Mouse (Mus musculus): Measurements from ENCODE around the gene Cyth4.

Cyth4 gene

DNA sequence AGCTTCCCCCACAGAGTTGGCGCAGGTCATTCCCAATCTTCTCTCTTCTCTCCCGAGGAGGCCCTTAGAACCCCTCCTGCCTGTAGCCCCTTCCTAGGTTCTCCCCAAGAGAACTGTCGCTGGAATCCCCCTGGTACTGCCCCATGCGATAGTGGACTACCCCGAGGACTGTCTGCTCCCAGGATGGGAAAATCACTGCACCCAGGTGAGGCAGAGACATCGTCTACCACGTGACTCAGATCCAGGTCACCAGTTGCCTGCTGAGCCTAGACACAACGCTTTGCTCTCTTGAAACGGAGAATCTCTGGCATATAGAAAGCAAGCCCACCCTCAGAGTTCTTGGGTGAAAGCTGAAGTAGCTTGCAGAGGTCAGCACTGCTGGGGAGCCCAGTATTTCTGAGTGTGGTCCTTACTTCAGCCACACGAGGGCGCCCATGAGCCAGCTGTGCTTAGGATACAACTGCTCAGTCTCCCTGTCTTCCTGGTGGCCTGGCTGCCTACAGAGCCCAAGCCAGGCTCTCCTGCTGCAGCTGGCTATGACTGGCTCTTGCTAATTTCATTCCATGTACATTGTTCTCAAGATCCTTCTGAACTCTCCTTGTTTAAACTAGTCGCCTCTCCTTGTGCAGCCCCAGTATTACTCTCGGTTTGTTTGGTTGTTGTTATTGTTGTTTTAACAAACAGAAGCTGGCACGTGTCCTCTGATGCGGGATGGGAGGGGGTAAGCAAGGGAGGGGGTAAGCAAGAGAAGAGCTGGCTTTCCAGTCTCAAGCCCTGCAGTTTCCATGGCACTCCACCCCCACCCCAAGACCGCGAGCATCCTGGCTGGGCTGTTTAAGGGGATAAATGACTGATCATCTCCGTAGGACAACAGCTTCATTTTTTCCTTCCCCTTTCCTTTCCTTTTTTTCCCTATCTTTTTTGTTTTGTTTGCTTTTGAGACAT is 9.5 kb upstream of the Cyth4 start:
- DNase-seq (ENCODE audit: low read depth) = peak; percentile 87

DNA sequence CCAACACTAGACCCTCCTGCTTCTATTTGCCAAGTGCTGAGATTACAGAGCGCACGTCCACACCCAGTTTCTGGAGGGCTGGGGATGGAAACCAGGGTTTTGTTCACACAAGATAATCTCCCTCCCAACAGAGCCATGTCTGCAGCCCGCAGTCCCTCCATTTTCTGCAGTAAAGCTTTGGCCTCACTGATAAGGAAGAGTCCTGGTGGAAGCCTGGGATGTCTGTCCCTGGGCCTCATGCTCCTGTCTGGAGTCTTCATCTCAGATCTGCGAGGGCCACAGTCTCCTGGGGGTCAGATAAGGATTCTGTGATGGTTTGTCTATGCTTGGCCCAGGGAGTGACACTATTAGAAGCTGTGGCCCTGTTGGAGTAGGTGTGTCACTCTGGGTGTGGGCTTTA is 8.8 kb upstream of the Cyth4 start:
- no peak for DNase-seq (ENCODE audit: low read depth)

DNA sequence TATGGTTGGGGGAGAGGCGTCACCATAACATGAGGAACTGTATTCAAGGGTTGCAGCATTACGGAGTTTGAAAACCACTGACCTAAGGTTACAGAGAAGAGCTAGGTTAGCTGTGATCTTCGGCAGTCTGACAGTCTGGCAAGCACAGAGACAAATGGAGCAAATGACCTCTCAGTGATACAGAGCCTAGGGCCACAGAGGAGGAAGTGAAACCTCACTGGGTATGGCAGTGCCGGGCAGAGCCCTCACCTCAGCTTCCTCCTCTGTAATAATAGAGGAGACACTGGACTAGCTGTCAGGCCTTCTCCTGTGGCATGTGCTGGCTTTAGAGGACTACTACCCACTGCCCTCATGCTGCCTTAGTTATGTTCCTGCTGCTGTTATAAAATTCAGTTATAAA is 7.9 kb upstream of the Cyth4 start:
- DNase-seq (ENCODE audit: low read depth) = no peak

DNA sequence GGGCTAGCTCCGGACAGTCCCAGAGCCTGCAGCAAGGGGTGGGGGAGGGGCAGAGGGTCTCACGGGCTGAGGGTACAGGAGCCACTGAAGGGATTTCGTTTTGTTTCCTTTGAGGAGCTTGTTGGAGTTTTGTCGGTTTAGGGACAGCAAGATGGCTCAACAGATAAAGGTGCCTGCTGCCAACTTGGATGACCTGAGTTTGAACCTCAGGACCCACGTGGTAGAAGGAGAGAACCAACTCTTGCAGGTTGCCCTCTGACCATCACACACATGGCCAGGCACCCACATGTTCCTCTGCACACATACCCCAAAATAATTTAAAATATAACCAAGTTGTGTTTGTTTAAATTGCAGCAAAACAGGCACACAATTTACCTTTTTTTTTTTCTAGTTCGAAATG is 6.9 kb upstream of the Cyth4 start:
- DNase-seq (ENCODE audit: low read depth) = no peak

DNA sequence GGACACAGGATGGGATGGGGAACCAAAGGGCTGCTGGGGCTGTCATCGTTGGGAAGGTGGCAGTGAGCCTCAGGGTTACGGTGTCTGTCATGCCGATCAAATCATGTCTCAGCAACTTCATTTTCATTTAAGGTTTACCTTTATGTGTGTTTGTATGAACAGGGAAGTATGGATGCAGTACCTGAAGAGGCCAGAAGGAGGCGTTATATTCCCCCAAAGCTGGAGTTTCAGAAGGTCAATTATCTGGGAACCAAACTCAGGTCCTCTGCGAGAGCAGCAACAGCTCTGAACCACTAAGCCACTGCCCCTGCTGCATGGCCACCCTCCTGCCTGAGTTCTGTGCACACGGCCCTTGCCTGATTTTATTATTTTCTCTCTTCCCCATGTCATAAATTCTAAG is 6.1 kb upstream of the Cyth4 start:
- no peak for DNase-seq (ENCODE audit: low read depth)

DNA sequence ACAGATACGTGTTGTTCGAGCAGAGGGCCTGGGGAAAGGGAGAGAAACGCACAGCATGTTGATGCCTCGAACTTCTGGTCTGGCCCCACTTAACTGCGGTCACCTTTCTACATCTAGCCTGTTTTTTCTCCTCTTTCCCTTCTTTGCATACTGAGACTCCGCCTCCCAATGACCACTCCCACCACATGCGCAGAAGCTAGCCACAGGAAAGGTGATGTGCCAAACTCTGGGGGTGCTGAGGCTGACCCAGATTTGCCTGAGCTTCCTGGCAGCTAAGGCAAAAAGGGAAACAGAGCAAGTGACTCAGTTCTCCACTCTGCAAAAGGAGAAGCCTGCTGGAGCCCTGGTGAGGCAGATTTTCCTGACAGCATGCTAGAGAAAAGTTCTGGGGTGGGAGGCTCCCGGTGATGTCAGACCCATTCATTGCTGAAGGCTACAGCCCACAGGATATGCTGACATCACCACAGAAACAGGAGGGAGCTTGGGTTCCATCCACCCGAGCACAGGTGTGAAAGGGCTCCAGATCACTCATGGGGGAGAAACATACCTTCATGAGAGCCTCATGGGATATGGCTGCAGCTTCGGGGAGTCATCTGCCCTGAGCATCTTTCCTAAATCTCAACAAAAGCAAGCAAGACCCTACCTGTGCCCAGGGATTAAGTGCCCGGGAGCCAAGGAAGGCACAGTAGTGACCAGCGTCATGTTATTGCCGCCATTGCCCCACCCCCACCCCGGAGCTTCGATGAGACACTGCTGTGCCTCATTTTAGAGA is 5.0 kb upstream of the Cyth4 start:
- no peak for DNase-seq (ENCODE audit: low read depth)

DNA sequence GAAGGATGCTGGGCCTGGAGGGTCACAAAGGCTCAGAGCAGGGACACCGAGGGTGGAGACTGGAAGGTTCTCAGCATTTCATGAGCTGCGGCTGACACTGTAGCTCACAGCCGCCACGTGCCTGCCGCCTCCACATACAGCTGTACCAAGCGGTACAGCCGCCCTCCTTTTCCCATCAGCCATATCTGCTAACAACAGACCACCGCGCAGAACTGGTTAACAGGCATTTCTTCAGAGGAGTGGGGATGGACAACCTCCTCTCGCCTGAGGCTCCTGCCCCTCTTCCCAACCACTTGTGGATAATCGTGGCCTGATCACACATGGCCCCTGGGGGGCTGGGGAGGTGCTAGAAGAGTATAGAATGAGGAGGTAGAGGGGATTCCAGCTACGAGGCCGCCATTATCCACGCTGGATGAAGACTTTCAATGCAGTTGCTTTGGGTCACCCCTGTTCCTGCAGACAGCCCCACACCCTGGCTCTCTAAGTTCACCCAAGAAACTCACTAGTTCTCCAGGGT is 4.3 kb upstream of the Cyth4 start:
- no peak for DNase-seq (ENCODE audit: low read depth)

DNA sequence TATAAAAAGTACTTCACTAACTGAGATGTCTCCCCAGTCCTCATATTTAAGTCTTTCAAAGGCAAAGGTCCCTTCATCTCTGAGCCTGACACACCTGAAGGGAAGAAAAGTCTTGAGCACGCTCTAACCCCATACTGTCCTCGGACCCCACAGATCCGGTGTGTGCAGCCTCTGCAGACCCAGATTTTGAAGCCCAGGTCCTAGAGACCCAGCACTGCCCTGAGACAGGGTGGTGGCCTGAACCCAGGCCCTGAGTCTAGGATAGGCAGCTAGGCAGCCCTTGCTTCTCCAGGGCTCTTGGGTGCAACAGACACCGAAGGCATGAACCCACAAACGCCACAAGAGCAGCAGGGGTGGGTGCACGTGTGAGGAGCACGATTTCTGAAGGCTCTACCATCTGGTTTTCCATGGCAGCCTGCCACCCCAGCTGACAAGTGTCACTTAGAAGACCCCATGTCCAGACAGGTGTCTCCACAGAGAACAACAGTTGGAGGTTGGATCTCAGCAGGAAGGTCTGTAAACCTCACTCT is 2.9 kb upstream of the Cyth4 start:
- DNase-seq (ENCODE audit: low read depth) = no peak

DNA sequence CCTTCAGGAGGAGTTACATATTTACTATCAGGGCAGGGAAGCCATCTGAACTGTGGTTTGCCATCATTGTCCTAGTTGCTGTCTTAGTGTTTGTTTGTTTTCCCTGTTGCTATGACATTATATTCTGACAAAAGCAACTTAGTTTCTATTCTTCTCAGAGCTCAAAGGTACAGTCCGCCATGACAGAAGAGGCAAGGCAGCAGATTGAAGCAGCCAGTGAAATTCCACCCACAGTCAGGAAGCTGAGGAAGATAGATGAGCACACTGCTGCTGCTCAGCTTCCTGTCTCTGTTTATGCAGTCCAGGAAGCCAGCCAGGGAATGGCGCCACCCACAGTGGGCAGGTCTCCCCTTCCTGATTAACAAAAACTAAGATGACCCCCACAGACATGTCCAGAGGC is 2.0 kb upstream of the Cyth4 start:
- DNase-seq (ENCODE audit: low read depth) = no peak

DNA sequence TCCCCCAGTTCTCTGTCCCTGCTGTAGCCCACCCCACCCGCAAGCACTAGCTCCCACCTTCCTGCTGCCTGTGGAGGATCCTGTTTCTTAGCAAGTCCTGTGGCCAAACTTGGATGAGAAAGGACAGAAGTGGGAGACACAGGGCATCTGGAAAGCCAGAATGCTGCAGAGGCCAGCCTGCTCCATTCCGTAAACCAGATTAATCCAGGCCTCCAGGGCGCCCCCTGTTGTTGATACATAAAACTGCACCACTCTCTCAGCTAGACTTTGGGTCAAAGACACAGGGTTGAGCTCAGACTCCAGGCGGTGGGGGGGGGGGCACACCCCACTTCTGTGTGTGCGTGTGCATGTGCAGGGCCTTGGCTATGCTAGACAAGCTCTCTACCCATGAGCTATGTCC is 1.4 kb upstream of the Cyth4 start:
- no peak for DNase-seq (ENCODE audit: low read depth)

DNA sequence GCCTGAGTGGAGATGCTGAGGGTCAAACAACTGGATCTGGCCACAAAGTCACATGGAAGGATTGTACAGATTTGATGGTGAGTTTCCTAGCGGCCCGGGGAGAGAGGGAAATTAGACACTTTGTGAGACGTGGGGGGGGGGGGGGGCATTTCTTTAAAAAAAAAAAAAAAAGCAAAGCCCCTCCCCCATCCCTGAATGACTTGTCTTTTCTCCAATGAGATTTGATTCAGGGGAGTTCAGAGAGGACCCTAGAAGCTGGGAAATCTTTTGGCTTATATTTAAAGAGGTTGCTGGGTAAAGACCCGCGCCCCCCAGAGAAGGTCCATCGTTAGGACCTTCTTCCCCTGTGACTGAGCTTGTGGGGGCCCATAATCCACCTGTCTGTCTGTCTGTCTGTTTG is 343 bp upstream of the Cyth4 start:
- no peak for DNase-seq (ENCODE audit: low read depth)

DNA sequence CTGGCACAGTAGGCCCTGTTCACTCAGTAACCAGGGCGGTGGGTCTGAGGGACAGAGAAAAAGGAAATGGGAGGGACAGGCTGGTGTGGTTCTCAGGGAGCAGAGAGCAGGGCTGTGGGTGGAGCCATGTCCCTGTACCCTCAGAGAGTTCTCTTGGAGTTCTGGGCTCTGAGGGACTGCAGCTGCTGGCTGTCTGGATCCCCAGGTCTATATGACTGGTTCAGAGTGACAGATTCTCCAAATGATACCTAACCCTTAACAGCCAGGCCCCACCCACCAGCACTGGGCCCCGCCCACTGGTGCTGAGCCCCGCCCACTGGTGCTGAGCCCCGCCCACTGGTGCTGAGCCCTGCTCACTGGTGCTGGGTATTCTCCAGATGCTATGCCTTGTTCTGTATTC is 882 bp downstream of the Cyth4 start:
- DNase-seq (ENCODE audit: low read depth) = no peak

DNA sequence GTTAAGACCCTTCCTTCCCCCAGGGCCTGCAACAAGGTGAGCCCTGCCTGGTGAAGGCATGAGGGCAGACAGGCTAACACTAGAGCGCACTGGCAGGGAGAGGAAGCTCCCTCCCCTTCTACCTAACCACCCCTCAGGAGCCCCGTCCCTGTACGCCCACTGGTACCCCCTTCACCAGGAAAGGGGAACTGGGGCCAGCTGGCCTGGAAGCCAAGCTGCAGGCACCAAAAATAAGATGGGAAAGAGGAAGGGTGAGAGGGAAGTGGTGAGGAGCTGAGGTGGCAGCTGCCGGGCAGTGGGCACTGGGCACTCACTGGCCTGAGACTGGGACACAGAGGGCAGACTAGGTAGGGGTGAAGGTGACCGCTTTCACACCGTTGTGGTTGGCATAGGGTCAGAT is 2.3 kb downstream of the Cyth4 start:
- no peak for DNase-seq (ENCODE audit: low read depth)

DNA sequence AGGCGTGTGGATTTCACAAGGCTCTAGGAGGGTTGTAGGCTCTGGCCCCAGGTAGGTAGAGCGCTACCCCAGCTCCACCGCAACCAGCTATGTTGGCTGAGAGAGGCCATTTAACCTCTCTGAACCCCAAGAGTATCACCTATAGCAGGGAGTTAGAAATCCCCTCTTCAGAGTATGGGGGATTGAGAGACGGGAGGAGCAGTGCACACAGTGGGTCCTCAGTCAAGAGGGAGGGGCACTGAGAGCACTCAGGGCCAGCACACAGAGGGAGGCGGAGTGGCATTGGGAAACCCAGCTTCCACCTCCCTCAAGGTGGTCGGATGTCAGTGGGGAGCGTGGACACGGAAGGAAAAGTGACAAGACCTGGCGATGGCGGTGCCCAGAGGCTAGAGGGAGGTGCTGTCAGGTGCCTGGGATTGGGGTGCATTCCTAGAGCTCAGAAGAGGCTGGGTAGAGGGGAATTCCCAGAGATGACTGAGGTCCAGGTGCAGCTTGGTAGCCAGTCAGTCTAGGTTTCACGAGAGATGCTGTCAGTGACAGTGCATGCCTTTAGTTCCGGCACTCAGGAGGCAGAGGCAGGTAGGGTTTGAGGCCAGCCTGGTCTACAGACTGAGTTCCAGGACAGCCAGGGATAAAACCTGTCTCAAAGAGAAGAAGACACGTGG is 2.8 kb downstream of the Cyth4 start:
- DNase-seq (ENCODE audit: low read depth) = no peak

DNA sequence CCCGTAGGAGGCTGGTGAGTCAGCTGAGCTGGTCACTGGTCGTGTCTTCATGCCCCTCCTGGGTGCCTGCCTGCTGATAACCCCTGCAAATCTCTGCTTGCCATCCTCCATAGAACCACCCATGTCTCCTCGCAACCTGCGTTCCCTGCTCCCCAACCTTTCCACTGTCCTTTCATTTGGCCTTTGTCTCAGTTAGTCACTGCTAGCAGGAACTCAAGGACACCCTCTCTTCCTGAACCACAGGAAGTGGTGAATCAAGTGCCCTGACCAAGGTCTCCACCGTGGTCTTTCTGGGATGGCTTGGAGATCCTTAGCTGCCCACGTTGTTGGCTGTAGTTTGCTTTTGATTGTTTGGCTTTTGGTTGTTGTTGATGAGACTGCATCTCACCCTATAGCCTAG is 4.3 kb downstream of the Cyth4 start:
- no peak for DNase-seq (ENCODE audit: low read depth)

DNA sequence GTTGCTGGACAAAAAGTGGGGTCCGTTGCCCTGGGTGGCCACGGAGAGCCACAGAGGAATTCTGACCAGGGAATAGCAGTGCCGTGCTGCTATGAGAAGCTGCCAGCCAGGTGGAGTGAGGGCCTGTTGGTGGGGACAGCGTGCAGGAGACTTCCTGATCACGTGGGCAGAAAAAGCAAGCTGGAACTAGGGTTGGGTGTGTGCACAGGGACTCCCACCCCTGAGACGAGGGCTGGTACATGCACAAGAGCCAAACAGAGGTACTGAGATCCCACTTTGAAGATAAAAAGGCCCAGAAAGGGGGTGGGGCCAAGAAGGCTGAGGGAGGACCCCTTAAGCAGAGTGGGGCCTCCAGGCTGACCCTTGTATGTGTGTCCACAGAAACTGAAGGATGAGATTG is 7.4 kb downstream of the Cyth4 start:
- no peak for DNase-seq (ENCODE audit: low read depth)

DNA sequence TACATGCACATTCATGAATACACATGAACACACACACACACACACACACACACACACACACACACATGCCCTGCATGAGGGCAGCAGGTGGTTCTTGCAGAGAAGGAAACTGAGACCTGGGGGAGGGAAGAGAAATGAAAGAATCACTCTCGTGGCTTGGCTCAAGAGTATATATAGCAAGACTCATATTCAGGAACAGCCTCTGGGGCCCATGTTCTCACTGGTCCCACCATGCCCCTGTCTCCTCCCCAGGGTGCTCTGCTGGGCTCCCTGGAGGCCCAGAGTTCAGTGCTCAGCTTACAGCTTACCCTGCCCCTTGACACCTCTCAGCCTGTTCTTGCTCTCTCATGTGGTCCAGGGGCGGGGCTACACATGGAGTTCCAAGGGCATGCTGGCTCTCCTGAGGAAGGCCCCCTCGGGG is 8.5 kb downstream of the Cyth4 start:
- no peak for DNase-seq (ENCODE audit: low read depth)

DNA sequence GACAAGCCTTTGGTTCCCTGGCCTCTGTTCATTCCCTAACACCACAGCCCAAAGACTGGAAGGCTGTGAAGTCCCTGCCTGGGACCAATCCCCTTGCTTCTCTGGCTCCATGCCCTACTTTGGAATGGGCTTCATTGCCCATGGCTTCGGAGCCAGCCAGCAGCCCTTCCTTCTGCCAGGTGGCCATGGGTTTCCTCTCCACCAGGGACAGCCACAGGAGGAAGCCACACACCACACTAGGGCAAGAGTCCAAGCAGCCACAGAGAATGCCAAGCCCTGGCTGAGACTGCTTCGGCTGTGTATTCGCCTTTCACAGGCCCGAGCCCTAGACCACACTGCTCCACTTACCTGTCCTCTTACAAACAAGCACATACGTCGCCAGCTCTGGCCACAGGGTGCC is 9.2 kb downstream of the Cyth4 start:
- no peak for DNase-seq (ENCODE audit: low read depth)

DNA sequence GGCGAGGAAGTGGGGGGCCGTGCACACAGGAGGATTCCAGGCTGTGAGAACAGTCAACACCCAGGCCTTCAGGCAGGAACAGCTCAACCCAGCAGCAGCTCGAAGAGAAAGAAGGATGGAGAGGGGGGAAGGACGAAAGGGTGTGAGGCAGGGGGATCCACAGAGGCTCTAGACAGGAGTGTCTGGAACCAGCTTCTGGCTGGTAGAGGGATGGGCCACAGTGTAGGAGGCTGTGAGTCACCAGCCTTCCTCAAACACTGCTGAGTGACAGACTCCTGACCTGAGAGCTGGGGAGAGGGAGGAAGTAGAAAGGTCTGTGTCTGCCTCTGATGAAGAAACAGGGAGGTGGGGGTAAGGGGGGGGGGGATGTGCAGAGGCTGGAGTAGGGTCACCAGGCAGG is 10.6 kb downstream of the Cyth4 start:
- peak; percentile 28 for DNase-seq (ENCODE audit: low read depth)

DNA sequence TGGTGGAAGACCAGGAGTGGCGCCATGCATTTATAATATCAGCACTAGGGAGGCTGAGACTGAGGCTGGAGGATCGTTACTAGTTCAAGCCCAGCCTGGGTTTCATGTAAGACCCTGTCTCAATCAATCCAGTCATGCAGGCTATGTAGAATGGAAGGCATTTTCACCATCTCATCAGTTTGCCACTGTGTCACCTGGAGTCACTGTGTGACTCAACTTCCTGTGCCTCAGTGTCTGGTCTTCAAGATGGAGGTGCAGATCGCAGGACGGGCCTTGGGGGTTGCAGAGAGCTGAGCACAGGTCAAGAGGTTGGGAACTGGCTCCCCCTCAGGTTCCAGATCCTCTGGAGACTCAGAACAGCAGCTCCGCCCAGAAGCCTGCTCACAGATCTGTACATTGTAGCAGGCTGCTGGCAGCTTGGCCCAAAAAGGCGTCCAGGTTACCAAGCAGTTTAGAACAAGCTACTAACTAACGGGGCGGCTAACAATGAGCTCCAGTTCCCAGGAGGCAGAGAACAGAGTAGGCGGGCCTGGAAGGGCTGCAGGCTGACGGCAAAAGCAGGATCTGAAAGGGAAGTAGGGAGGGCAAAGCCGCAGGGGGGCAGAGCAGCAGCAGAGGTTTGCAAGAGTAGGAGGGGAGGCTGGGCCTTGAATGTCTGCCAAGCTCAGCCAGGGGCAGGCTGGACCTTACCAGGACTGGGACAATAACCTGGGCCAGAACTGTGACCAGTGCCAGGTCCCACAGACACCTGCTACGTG is 14.0 kb downstream of the Cyth4 start:
- DNase-seq (ENCODE audit: low read depth) = peak; percentile 28

DNA sequence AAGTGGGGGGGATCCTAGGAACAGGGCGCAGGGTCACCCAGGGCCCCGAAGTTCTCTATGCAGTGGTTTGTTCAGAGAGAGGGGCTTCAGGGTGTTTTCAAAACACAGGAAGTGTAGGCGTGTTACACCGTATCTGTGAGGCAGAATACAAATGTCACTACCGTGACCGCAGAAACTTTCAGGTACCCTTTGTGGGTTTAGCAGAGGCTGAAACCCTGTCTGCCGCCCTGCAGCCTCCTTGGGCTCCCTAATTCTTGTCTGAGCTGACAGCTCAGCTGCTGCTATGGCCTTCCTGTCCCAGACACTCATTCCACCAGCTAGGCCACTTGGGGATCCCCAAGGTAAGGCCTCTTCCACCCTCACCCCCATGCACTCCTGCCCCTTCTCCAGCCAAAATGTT is 17.7 kb downstream of the Cyth4 start:
- DNase-seq (ENCODE audit: low read depth) = no peak

DNA sequence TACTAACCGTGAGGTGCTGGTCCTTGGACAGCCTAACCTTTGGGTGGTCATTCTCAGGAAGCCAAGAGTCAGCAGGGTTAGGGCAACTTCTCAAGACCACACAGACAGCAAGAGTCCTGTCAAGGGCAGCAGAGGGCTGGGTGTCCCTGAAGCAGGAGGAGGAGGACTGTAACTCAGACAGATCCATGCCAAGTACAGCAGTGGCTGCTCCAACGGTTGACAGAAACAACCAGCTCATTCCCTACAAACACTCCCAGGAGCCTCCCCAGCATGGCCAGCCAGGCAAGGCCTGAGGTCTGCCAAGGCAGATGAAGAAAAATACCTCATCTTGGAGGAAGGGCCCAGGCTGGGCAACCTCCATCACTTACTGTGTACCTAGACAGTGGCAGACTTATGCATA is 20.1 kb downstream of the Cyth4 start:
- no peak for DNase-seq (ENCODE audit: low read depth)
